Mouse (Mus musculus) stomach, embryonic 14.5 days (tissue): ENCODE results near the gene Fzd9. TPM values are rescaled to one million over a fixed set of nuclear protein-coding genes. Genes with fewer than 3 reads are reported as not detected.
"Not testable (repeated sequence)": the region's sequence is repeated elsewhere in the genome, so short reads cannot be mapped to it uniquely, and the experiment has no call there.

Experiments
- ATAC-seq: fragments of 200-750 bp; cut with Nextera tagmentation; 2 replicates; pipeline ENCODE4 v1.8.0; 2017; ENCODE audit warnings: low read depth, moderate TSS enrichment; ENCODE audit not compliant: insufficient number of reproducible peaks, insufficient read depth, low FRiP score
- H3K27ac ChIP-seq: fragments of 300-500 bp; sonication (generic); 2 replicates; pipeline ENCODE4 v1.5.1; 2014; ENCODE audit warnings: mild to moderate bottlenecking, low read length, moderate library complexity, mixed read lengths
- H3K27me3 ChIP-seq: fragments of 300-500 bp; sonication (generic); 2 replicates; pipeline ENCODE4 v1.6.1; 2014; ENCODE audit warnings: low read length, control low read depth, mixed read lengths; ENCODE audit not compliant: control insufficient read depth, insufficient read depth
- H3K36me3 ChIP-seq: fragments of 300-500 bp; sonication (generic); 2 replicates; pipeline ENCODE4 v1.6.1; 2014; ENCODE audit warnings: mild to moderate bottlenecking, control low read depth, low read length, moderate library complexity, mixed read lengths; ENCODE audit not compliant: control insufficient read depth, insufficient read depth
- H3K4me1 ChIP-seq: fragments of 300-500 bp; sonication (generic); 2 replicates; pipeline ENCODE4 v1.6.1; 2014; ENCODE audit warnings: low read length, control low read depth, mixed read lengths; ENCODE audit not compliant: control insufficient read depth, insufficient read depth
- H3K4me2 ChIP-seq: fragments of 300-500 bp; sonication (generic); replicated peaks from 2 replicates; pipeline ENCODE4 v1.6.1; 2014; ENCODE audit warnings: low read depth, low read length, control low read depth
- H3K4me3 ChIP-seq: fragments of 300-500 bp; sonication (generic); 2 replicates; pipeline ENCODE4 v1.5.1; 2014; ENCODE audit warnings: low read depth, low read length, control low read depth
- H3K9ac ChIP-seq: fragments of 300-500 bp; sonication (generic); replicated peaks from 2 replicates; pipeline ENCODE4 v1.6.1; 2014; ENCODE audit warnings: low read depth, mild to moderate bottlenecking, control low read depth, low read length, moderate library complexity, mixed read lengths
- H3K9me3 ChIP-seq: fragments of 300-500 bp; sonication (generic); 2 replicates; pipeline ENCODE4 v1.6.1; 2016; ENCODE audit warnings: low read depth, low read length, control low read depth; ENCODE audit not compliant: control insufficient read depth
- WGBS: fragments of 180-500 bp; shearing (Covaris S2); extraction: QIAGEN DNeasy Blood & Tissue Kit; methylation state at CpG from one replicate; pipeline ENCODE4 v1.1.7; 2014; 5-methylcytosine and 5-hydroxymethylcytosine counted together
- polyA plus RNA-seq: library from polyadenylated mRNA; unstranded; fragments of >200 nt; fragmentation: Nextera tagmentation; extraction: Ambion mirVana; gene quantifications from 2 replicates; pipeline ENCODE4 v1.2.1, GENCODE M21; 2014

The Fzd9 gene
- polyA plus RNA-seq, 1 experiment from 2014 or later: 0.17 TPM

GRCm38 (mm10) chr5:135242608-135243007, 8.4 kb downstream of the Fzd9 start:
- H3K27me3 ChIP-seq: no peaks in the 10 kb centered on the region
- no peak overlapping the region for H3K4me2 ChIP-seq
- no peak overlapping the region for H3K4me3 ChIP-seq
- H3K27ac ChIP-seq: no peak overlapping the region
- ATAC-seq: no peak
- H3K36me3 ChIP-seq: peaks cover 86% of the 10 kb centered on the region
- no peak overlapping the region for H3K9ac ChIP-seq
- H3K4me1 ChIP-seq: no peaks in the 10 kb centered on the region
- H3K9me3 ChIP-seq: no peaks in the 10 kb centered on the region
- 85% methylated on average over 3 of the region's 3 CpGs for WGBS

GRCm38 (mm10) chr5:135242136-135242535, 8.9 kb downstream of the Fzd9 start:
- no peaks in the 10 kb centered on the region for H3K9me3 ChIP-seq
- H3K27me3 ChIP-seq: no peaks in the 10 kb centered on the region
- no peak overlapping the region for H3K4me2 ChIP-seq
- peaks cover 91% of the 10 kb centered on the region for H3K36me3 ChIP-seq
- H3K4me3 ChIP-seq: no peak overlapping the region
- no peaks in the 10 kb centered on the region for H3K4me1 ChIP-seq
- ATAC-seq: no peak
- WGBS: 85% methylated on average over 12 of the region's 12 CpGs
- no peak overlapping the region for H3K27ac ChIP-seq
- H3K9ac ChIP-seq: no peak overlapping the region

GRCm38 (mm10) chr5:135241474-135241873, 9.6 kb downstream of the Fzd9 start:
- Histone ChIP-seq H3K4me1 (no peaks in the 10 kb centered on the region), H3K9ac (no peak overlapping the region), H3K9me3 (no peaks in the 10 kb centered on the region), H3K4me2 (no peak overlapping the region), H3K27me3 (no peaks in the 10 kb centered on the region), H3K36me3 (peaks cover 96% of the 10 kb centered on the region), H3K27ac (no peak overlapping the region), H3K4me3 (no peak overlapping the region)
- no peak for ATAC-seq
- 91% methylated on average over 1 of the region's 1 CpGs for WGBS

DNA sequence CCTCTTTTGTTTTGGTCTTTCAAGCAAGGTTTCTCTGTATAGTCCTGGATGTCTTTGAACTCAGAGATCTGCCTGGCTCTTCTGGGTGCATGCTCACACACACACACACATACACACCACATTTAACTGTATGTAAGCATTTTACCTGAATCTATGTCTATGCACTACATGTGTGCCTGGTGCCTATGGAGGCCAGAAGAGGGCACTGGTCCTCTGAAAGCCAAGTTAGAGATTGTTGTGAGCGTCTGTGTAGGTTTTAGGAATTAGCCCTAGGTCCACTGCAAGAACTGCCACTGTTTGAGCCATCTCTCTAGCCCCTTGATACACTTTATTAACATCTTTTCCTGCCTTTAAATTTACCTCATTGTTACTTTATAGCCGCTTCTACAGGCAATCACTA, 12.2 kb downstream of the Fzd9 start:
- Histone ChIP-seq H3K9me3 (no peaks in the 10 kb centered on the region), H3K4me1 (no peaks in the 10 kb centered on the region), H3K9ac (no peak overlapping the region), H3K27ac (no peak overlapping the region), H3K4me2 (no peak overlapping the region), H3K36me3 (peaks cover 95% of the 10 kb centered on the region), H3K4me3 (no peak overlapping the region), H3K27me3 (no peaks in the 10 kb centered on the region)
- 79% methylated on average over 2 of the region's 2 CpGs for WGBS
- no peak for ATAC-seq

- ATAC-seq: no peak
- Histone ChIP-seq H3K27ac (no peak overlapping the region), H3K4me1 (no peaks in the 10 kb centered on the region), H3K9ac (no peak overlapping the region), H3K27me3 (no peaks in the 10 kb centered on the region), H3K36me3 (peaks cover 97% of the 10 kb centered on the region), H3K4me3 (no peak overlapping the region), H3K9me3 (no peaks in the 10 kb centered on the region), H3K4me2 (no peak overlapping the region)
- WGBS: 47% methylated on average over 2 of the region's 2 CpGs
These were observed 14.5 kb downstream of the Fzd9 start for GRCm38 (mm10) chr5:135236571-135236970.

- Histone ChIP-seq H3K4me1 (no peaks in the 10 kb centered on the region), H3K9me3 (no peaks in the 10 kb centered on the region), H3K27me3 (no peaks in the 10 kb centered on the region), H3K36me3 (peaks cover 94% of the 10 kb centered on the region), H3K4me3 (no peak overlapping the region), H3K27ac (no peak overlapping the region), H3K9ac (no peak overlapping the region), H3K4me2 (no peak overlapping the region)
- 86% methylated on average over 8 of the region's 8 CpGs for WGBS
- ATAC-seq: no peak
These were observed 17.7 kb downstream of the Fzd9 start for GRCm38 (mm10) chr5:135233166-135233920.

GRCm38 (mm10) chr5:135230186-135230585, 20.8 kb downstream of the Fzd9 start:
- no peaks in the 10 kb centered on the region for H3K4me1 ChIP-seq
- H3K36me3 ChIP-seq: peaks cover 88% of the 10 kb centered on the region
- no peaks in the 10 kb centered on the region for H3K27me3 ChIP-seq
- H3K9ac ChIP-seq: no peak overlapping the region
- H3K4me2 ChIP-seq: no peak overlapping the region
- 93% methylated on average over 4 of the region's 4 CpGs for WGBS
- no peak overlapping the region for H3K4me3 ChIP-seq
- no peak for ATAC-seq
- no peaks in the 10 kb centered on the region for H3K9me3 ChIP-seq
- H3K27ac ChIP-seq: no peak overlapping the region

GRCm38 (mm10) chr5:135225879-135226278, 25.2 kb downstream of the Fzd9 start:
- not testable (repeated sequence) for ATAC-seq, H3K4me1 ChIP-seq, H3K27me3 ChIP-seq, H3K9me3 ChIP-seq, H3K4me3 ChIP-seq, H3K27ac ChIP-seq, H3K9ac ChIP-seq, H3K4me2 ChIP-seq
- 93% methylated on average over 4 of the region's 4 CpGs for WGBS
- H3K36me3 ChIP-seq: peaks cover 77% of the 10 kb centered on the region

GRCm38 (mm10) chr5:135224169-135224568, 26.9 kb downstream of the Fzd9 start:
- no peaks in the 10 kb centered on the region for H3K4me1 ChIP-seq
- H3K9me3 ChIP-seq: no peaks in the 10 kb centered on the region
- WGBS: 94% methylated on average over 3 of the region's 3 CpGs
- ATAC-seq: no peak
- H3K27me3 ChIP-seq: no peaks in the 10 kb centered on the region
- no peak overlapping the region for H3K27ac ChIP-seq
- H3K36me3 ChIP-seq: peaks cover 71% of the 10 kb centered on the region
- H3K4me3 ChIP-seq: no peak overlapping the region
- H3K9ac ChIP-seq: no peak overlapping the region
- no peak overlapping the region for H3K4me2 ChIP-seq
